Mouse (Mus musculus) cerebellum, adult 2 months (tissue): ENCODE measurements around the gene 2010003K11Rik. TPM values are rescaled to one million over a fixed set of nuclear protein-coding genes. Genes with fewer than 3 reads are reported as not detected.
"Not testable (repeated sequence)": the region's sequence is repeated elsewhere in the genome, so short reads cannot be mapped to it uniquely, and the experiment has no call there.

Experiments
- DNase-seq, 2 experiments: peaks; one replicate each; pipeline ENCODE4 v3.0.0; 2021
- H3K27ac ChIP-seq: fragments of 200-500 bp; 2 replicates; pipeline ENCODE4 v1.5.1; 2012; ENCODE audit warnings: low read length, control low read depth, inconsistent platforms; ENCODE audit not compliant: insufficient read depth
- H3K27me3 ChIP-seq: fragments of 200-500 bp; 2 replicates; pipeline ENCODE4 v1.6.1; 2012; ENCODE audit warnings: inconsistent platforms, mild to moderate bottlenecking, low read length, moderate library complexity; ENCODE audit not compliant: control insufficient read depth, insufficient read depth
- H3K4me1 ChIP-seq: fragments of 200-500 bp; 2 replicates; pipeline ENCODE4 v1.6.1; 2011; ENCODE audit warnings: low read length; ENCODE audit not compliant: control insufficient read depth, insufficient read depth
- H3K4me3 ChIP-seq: fragments of 200-500 bp; replicated peaks from 2 replicates; pipeline ENCODE3; 2011; ENCODE audit warnings: mild to moderate bottlenecking, low read depth, low read length, control low read depth; ENCODE audit not compliant: insufficient read depth
- CTCF ChIP-seq: fragments of 200-500 bp; IDR thresholded peaks from 2 replicates; pipeline ENCODE4 v1.5.1; 2011; ENCODE audit warnings: low read depth, mild to moderate bottlenecking, control low read depth, low read length, moderate library complexity, borderline replicate concordance; ENCODE audit not compliant: insufficient read depth
- POLR2A ChIP-seq: fragments of 200-500 bp; IDR thresholded peaks from 2 replicates; pipeline ENCODE4 v1.6.1; 2011; ENCODE audit warnings: low read length, control low read depth, borderline replicate concordance; ENCODE audit not compliant: insufficient read depth
- WGBS: fragments of 180-500 bp; shearing (Covaris S2); methylation state at CpG from one replicate; pipeline ENCODE4 v1.1.7; 2018; 5-methylcytosine and 5-hydroxymethylcytosine counted together
- polyA plus RNA-seq: library from polyadenylated mRNA; depleted of rRNA; stranded (reverse); fragments of >200 nt; gene quantifications from 2 replicates; pipeline ENCODE4 v1.2.3, GENCODE M21; 2012

2010003K11Rik gene
- polyA plus RNA-seq, 1 experiment, result not detected

GRCm38 (mm10) chr19:4474739-4475138, 23.6 kb downstream of the 2010003K11Rik start:
- peaks cover 41% of the 10 kb centered on the region for H3K4me1 ChIP-seq
- no peaks in the 10 kb centered on the region for H3K27me3 ChIP-seq
- H3K4me3 ChIP-seq, result peak overlapping the region; percentile 74
- no peak overlapping the region for H3K27ac ChIP-seq
- WGBS, result 31% methylated on average over 3 of the region's 3 CpGs
- TF ChIP-seq CTCF (no peak), POLR2A (no peak)
- DNase-seq, result no peak

DNA sequence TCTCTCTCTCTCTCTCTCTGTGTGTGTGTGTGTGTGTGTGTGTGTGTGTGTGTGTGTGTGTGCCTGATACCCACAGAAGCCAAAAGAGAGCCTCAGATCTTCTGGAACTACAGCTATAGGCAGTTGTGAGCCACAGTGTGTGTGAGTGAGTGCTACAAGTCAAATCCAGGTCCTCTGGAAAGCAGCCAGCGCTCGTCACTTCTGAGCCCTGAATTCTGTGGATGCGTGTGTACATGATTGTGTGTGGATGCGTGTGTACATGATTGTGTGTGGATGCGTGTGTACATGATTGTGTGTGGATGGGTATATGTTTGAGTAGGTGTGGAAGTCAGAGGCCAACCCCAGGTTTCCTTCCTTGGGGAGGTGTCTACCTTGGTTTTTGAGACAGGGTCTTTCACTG, 24.8 kb downstream of the 2010003K11Rik start:
- 64% methylated on average over 5 of the region's 5 CpGs for WGBS
- no peak for DNase-seq

GRCm38 (mm10) chr19:4468363-4468762, 30.0 kb downstream of the 2010003K11Rik start:
- peak; percentile 63; the same call in 1 of the 2 replicates for TF ChIP-seq CTCF
- TF ChIP-seq POLR2A, result no peak
- Histone ChIP-seq H3K4me1 (peaks cover 48% of the 10 kb centered on the region), H3K27ac (no peak overlapping the region), H3K4me3 (no peak overlapping the region), H3K27me3 (no peaks in the 10 kb centered on the region)
- 33% methylated on average over 5 of the region's 5 CpGs for WGBS
- peak; percentile 52 to 62 for DNase-seq

More for the DNA sequence above, 24.8 kb downstream of the 2010003K11Rik start:
- H3K4me1 ChIP-seq, result peaks cover 36% of the 10 kb centered on the region
- H3K4me3 ChIP-seq, result no peak overlapping the region
- TF ChIP-seq POLR2A, result no peak
- no peak for TF ChIP-seq CTCF
- no peak overlapping the region for H3K27ac ChIP-seq
- H3K27me3 ChIP-seq, result no peaks in the 10 kb centered on the region

- H3K4me3 ChIP-seq, result no peak overlapping the region
- H3K4me1 ChIP-seq, result peaks cover 38% of the 10 kb centered on the region
- 71% methylated on average over 4 of the region's 4 CpGs for WGBS
- H3K27ac ChIP-seq, result peak overlapping the region; percentile 61; the same call in 1 of the 2 replicates
- DNase-seq, result no peak
- H3K27me3 ChIP-seq, result no peaks in the 10 kb centered on the region
- TF ChIP-seq CTCF (no peak), POLR2A (no peak)
Measured at GRCm38 (mm10) chr19:4464666-4465065, 33.7 kb downstream of the 2010003K11Rik start.

- no peaks in the 10 kb centered on the region for H3K27me3 ChIP-seq
- H3K4me1 ChIP-seq, result peaks cover 32% of the 10 kb centered on the region
- H3K4me3 ChIP-seq, result no peak overlapping the region
- WGBS, result 85% methylated on average over 8 of the region's 8 CpGs
- no peak overlapping the region for H3K27ac ChIP-seq
- no peak for TF ChIP-seq POLR2A
- TF ChIP-seq CTCF, result no peak
- no peak for DNase-seq
Measured at GRCm38 (mm10) chr19:4461981-4462380, 36.4 kb downstream of the 2010003K11Rik start.

GRCm38 (mm10) chr19:4456227-4456626, 42.2 kb downstream of the 2010003K11Rik start:
- DNase-seq, result peak; percentile 55 to 76
- TF ChIP-seq CTCF (peak; percentile 73), POLR2A (no peak)

DNA sequence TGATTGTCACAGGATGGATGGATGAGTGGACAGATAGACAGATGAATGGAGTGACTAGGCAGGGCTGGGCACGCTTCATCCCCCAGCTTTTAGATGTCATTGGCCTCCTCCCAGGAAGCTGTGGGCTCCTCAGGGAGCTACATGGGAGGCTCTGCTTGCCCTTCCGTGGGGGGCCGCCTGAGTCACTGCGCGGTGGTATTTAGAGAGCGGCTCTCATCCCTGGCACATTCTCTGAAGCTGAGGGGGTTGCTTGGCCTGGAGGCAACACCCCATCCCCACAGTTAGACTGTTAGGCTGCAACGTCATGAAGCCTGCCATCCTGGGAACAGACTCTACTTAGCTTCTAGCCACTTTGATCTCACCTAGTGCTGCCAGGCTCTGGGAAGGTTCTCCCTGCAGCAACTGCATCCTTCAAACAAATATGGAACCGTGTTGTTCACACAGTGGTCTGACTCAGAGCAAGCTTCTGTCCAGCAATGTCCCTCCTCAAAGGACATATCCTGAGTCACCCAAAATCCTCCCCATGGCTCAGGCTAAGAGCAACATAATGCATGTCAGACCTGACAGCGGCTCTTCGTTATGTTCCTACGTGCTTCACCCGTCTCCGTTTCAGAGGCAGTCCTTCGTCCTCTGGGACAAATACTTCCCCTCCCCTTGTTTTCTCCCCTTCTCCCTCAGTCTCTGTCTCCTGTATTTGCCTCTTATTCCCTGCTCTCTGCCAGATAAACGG, 43.1 kb downstream of the 2010003K11Rik start:
- H3K4me1 ChIP-seq, result peaks cover 34% of the 10 kb centered on the region
- no peak overlapping the region for H3K27ac ChIP-seq
- no peak for TF ChIP-seq CTCF
- 58% methylated on average over 15 of the region's 15 CpGs for WGBS
- H3K4me3 ChIP-seq, result no peak overlapping the region
- no peak for DNase-seq
- H3K27me3 ChIP-seq, result no peaks in the 10 kb centered on the region; the same call in 1 of the 2 replicates

More at GRCm38 (mm10) chr19:4456227-4456626, 42.2 kb downstream of the 2010003K11Rik start:
- no peak overlapping the region for H3K27ac ChIP-seq
- no peak overlapping the region for H3K4me3 ChIP-seq
- 19% methylated on average over 11 of the region's 11 CpGs for WGBS
- H3K27me3 ChIP-seq, result no peaks in the 10 kb centered on the region
- peaks cover 32% of the 10 kb centered on the region for H3K4me1 ChIP-seq

- H3K4me1 ChIP-seq, result peaks cover 34% of the 10 kb centered on the region
- not testable (repeated sequence) for DNase-seq, H3K4me3 ChIP-seq, H3K27ac ChIP-seq, H3K27me3 ChIP-seq
- 90% methylated on average over 1 of the region's 1 CpGs for WGBS
Measured at GRCm38 (mm10) chr19:4454040-4454439, 44.3 kb downstream of the 2010003K11Rik start.
